Mouse (Mus musculus) granulocyte monocyte progenitor cell, adult 5-6 weeks (primary cell): ENCODE data around the gene Cldn10. TPM values are rescaled to one million over a fixed set of nuclear protein-coding genes. Genes with fewer than 3 reads are reported as not detected.
"Not testable (repeated sequence)": the region's sequence is repeated elsewhere in the genome, so short reads cannot be mapped to it uniquely, and the experiment has no call there.

Experiments used
- ATAC-seq: replicated peaks from 2 replicates; pipeline ENCODE4 v1.8.0; 2016; ENCODE audit warnings: mild to moderate bottlenecking, moderate TSS enrichment, inconsistent platforms; ENCODE audit not compliant: poor library complexity, severe bottlenecking
- total RNA-seq, 2 experiments: library from RNA; stranded (forward) in 1 of 2; stranded (reverse) in 1 of 2; fragments of 200-712, 200-1000 nt in 1 of 2; fragments of >200 nt in 1 of 2; fragmentation: Nextera tagmentation in 1 of 2; gene quantifications; 2 replicates each; pipeline ENCODE4 v1.2.3; 2014 to 2017

Gene Cldn10
- total RNA-seq, 2 experiments from 2014 or later: 0.31 TPM; not detected in 1

DNA sequence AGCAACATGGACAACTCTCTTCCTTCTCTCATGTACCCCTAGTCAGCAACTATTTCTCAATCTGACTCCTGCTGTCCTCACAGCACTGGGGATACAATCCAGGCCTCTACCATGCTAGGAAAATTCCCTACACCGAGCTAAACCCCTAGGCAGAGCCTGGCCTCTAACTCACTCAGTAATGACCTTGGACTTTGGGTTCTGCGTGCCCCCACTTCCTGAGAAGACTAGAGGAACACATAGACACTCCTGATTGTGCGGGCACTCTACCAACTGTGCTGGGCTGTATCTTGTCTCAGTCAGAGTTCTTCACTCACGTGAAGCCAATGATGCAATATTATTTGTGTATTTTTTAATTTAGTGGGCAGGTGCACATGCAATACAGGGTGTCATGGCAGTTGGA is 10.2 kb upstream of the Cldn10 start:
- no peak for ATAC-seq

DNA sequence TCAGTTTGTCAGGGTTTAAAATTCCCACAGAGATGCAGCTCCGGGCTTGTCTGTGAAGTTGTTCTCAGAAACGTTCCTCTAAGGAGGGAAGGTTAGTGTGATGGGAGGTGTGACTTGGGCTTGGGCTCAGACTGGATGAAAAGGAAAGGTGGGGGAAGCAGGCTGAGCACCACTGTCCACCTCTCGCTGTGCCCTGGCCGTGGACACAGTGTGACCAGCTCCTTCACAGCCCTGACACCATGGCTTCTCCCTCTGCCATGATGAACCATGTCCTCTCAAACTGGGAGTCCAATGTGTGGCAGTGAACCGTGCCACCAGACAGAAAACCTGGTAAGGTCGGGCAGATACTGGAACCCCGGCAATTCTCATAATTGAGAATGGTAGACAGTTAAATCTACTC is 6.1 kb upstream of the Cldn10 start:
- no peak for ATAC-seq

DNA sequence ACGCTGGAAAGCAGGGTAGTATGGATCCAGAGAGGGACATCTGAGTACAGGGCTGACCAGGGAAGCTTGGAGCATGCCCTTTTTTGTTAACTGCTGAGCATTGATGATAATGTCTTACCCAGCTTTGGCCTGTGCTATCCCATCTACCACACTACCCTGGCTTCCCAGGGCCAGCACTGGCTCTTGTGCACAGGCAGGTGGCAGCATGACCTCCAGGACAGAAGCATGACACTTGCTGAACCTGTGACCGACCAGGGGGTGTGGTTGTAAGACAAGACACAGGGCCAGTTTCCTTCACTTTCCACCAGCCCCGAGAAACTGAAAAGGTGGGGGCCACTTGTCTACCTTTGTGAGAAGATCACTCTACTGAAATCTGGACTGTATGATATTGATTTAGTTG is 5.5 kb upstream of the Cldn10 start:
- ATAC-seq: peak; percentile 79

DNA sequence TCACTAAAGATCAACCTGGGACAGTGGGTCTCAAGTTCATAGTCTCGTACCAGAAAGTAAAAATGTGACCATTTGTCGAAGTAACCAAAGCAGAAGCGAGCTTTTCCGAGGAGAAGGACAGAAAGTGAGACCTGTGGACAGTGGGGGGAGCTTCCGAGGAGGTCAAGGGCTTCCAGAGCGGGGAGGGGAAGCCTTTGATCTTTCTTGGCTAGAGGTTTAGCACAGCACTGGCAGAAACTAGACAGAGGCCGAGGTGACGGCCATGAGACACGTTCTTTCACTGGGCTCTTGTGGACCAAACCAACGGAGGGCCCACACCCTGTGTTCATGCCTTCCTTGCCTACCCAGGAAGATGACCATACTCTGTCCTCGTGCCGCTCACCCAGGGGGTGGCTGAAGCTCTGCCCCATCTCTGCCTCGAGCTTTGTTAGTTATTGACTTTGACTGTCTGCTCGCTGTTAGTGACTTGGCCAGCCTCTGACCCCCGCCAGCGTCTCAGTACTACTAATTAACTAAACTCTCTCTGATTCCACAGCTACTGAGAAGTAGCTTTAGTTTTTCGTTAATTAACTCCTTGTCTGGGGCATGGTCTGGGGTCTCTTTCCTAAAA is 4.3 kb upstream of the Cldn10 start:
- ATAC-seq: no peak

DNA sequence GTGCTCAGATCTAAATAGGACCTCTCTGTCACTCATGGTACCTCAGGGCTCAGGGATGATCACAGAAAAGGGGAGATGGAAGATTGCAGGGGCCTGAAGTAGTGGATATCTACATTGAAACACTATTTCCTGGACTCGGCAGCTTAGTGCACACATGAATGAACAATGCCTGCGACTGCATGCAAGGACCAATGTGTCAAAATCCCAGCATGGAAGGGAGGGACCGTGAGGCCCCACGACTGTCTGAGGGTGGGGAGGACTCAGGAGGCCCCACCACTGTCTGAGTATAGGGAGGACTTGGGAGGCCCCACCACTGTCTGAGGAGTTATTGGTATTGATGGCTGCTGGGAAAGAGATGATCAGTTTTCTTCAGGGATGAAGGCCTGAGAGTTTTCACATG is 2.5 kb downstream of the Cldn10 start:
- no peak for ATAC-seq

DNA sequence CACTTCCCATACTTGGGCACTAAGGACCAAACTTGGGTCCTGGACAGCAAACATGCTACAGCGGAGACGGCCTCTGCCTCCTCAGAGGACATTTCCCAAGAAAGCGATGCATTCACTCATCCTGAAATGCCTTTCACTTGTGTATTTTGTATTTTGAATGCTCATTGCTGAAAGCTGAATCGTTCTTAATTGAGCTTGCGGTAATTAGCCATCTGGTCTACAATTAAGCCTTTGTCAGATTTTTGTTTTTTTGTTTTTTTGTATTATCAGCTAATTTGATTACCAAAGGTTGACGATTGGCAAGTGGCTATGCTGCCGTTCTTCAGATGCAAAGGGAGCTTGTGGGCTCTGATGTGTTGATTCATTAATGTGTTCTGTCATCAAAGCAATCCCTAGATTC is 5.2 kb downstream of the Cldn10 start:
- no peak for ATAC-seq

DNA sequence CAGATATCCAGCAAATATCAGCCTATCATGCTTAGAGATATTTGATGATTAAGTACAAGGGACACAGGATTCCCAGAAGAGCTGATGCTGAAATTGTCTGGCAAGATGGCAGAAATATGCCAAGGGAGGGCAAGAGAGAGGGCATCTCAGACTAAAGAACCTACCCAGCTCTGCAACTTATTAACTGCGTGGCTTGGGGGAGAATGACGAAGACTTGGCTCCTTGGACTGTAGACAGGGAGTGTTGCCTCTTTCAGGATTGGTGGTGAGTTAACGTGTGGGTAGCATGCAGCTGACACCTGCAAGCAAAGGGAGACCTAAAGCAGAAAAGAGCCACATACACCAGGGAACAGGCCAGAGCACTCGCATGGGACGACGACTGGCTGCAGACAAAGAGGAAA is 5.7 kb downstream of the Cldn10 start:
- no peak for ATAC-seq

DNA sequence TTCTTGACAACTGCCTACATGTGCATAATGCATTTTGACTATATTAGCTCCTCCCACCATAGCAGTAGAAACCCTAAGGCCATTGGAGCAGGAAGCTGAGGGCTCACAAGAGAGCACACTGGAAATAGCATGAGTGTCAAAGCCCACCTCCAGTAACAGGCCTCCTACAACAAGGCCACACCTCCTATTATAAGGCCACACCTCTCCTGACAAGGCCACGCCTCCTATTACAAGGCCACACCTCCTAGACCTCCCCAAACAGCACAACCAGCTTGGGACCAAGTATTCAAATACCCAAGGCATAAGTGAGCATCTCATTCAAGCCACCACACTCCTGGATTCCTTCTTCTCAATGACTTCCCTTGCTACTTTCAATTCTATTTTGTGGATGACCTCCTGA is 6.5 kb downstream of the Cldn10 start:
- ATAC-seq: peak; percentile 22

DNA sequence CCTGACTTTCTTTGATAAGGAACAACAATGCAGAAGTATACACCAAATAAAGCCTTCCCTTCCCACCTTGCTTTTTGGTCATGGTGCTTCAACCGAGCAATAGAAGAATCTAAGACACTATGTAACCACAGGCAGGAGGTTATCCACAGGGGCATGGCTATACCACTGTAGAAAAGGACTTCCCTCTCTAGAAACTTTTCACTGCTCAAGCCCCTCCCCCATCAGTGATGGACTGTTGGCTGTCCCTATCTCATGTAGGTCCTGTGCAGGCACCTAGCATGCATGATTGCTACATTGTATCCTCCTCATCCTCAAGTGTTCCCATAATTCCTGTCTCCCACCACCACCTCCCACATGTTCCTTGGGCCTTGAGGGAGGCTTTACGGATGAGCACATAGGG is 7.2 kb downstream of the Cldn10 start:
- no peak for ATAC-seq

DNA sequence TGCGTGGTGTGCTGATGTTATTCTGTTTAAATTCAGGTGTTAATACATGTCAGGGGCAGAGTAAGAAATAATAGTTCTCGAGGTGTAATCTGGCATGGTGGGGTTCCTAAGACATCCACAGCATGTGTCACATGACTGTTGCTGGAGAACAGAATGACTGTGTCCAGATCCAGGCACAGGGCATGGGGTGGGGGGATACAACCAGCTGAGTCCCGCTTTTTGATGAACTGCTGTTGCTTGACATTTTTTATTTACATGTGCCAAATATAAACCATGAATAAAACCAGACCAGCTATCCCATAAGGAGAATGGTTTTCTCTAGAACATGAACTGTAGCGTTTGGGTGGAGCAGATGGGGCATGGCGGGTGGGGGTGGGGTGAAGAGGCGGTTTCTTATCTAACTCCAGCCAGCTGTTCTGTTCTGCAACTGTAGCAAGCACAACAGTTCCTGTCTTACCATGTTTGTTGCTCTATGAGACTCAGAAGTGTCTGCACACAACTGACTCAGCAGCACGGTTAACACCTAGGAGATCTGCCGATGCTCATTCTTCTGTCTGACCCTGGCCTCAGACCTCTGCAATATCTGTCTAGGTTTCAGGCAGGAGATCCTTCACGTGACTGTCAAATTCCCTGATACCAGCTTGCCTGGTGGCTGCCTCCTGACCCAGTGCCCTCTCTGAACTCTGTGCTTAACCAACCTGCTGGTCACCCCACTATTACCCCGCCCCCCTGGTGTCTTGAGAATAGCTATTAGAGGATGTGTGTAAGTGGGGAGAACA is 8.4 kb downstream of the Cldn10 start:
- ATAC-seq: peak; percentile 47

DNA sequence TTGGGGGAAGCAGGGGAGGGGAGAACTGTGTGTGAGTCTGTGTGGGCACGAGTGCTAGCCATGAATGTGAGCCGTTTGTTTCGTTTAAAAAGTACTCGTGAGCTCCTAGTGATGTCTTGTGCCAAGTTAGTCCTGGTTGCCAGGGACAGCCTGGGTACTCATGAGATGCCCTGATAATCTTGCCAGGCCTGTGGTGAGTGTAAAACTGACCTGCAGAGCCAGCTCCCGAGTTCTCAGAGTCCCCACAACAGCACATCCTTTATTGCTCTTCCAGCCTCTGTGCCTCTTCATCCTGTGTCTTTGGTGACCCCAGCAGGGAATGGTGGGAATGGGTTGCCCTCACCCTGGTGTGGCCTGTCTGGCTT is 9.0 kb downstream of the Cldn10 start:
- no peak for ATAC-seq

DNA sequence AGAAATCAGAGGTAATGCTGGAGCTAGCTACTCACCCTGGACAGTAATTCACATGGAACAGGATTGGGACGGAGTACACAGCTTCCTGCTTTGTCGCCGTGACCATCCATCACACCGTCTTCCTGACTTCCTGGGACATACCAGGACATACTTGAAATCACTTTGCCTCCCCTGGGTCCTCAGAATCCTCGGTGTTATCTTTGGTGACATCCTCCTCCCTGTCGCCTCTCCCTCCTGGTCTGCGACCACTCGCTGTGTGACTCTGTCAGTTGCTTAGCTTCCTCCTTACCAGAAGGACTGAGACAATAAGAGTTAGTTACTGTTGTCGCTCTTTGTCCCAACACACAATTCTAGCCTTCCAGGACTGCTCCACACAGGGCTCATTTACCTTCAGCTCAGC is 9.6 kb downstream of the Cldn10 start:
- ATAC-seq: no peak

DNA sequence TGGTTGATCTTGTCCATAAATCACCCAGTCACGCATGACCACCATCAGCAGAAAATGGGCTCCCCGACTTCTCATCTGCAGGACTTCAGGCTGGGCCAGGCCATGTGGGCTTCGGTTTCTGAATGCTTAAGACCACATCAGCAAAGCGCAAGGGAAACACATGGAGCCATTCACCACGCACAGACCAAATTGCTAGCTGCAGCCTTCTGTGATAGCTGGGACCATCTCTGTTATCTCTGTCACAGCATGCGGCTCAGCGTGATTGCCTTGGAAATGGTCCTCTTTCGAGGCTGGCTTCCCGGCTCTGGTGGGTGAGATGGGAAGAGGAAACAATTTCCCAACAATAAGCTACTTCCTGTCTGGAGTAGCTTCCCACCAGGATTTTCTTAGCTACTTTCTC is 12.2 kb downstream of the Cldn10 start:
- no peak for ATAC-seq

DNA sequence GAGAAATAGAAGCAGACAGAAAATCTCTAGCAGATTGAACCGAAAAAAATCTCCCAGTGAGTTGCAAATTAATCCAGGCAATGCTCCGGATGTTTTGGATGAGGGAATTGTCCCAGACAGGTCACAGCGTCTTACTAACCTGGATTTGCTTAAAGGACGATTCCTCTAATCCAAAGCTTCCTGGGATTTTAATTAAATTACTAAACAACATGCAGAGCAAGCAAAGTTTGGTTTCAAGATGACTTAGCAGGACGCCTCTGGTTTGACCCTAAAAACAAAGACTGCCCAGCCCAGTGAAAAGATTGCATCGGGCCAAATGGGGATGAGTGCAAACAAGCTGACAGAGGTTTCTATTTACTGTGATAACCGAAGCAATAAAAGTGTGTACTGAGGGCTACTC is 16.2 kb downstream of the Cldn10 start:
- ATAC-seq: no peak

DNA sequence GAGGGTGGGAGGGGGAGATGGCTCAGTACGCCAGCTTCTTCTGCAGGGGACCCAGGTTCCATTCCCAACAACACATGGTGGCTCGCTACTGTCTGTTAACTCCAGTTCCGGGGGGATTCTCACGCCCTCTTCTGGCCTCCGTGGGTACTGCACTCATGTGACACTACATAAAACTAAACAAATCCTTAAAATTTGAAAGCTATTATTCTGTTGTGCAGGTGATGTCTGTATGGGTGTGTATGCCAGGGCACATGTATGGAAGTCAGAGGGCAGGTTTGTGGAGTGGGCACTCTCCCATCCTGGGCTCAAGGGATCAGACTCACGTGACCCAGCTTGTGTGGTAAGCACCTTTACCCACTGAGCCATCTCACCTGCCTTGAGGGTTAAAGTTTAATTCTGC is 16.6 kb downstream of the Cldn10 start:
- ATAC-seq: peak; percentile 51

DNA sequence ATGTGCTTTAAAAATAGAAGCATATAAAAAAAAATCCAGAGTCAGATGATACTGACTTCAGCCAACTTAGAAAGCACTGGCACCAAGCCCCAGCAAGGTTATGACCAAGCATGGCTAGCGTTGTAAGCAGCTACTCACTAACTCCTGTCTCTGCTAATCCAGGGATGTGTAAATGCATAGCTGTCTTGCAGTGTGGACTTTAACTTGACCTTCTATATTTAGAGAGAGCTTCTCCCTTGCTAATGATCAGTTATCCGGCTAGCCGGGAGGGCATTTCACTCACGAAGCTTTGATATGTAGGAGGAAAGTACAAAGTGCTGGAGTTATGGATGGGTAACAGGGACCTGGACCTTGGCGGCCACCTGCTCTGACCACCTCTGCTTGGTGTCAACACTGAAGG is 19.9 kb downstream of the Cldn10 start:
- ATAC-seq: no peak

DNA sequence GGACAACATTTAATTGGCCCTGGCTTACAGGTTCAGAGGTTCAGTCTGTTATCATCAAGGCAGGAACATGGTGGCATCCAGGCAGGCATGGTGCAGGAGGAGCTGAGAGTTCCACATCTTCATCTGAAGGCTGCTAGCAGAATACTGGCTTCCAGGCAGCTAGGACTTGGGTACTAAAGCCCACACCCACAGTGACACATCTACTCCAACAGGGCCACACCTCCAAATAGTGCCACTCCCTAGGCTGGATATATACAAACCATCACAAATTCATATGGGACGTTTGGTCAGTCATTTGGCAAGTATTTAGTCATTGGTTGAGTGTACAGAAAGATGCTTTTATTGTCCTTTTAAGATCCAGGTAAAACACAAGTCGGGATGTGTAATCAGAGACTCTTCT is 20.5 kb downstream of the Cldn10 start:
- ATAC-seq: not testable (repeated sequence)

DNA sequence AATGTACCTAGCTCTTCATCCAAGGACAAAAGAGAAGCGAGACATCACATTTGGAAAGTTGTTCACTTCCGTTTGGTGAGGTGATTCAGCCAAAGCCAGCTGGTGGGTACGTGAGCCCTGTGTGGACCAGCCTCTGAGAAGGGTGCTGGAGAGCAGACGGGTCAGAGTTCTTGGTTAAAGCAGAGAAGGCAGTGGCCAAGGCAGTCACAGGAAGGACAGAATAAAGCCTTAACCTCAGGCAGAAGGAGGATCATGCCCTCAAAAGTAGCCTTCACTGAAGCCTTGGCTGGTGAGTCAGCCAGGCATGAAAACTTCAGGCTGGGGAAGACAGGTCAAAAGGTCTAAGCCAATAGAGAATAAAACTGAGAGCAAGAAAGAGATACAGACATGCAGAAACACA is 22.0 kb downstream of the Cldn10 start:
- ATAC-seq: peak; percentile 43

DNA sequence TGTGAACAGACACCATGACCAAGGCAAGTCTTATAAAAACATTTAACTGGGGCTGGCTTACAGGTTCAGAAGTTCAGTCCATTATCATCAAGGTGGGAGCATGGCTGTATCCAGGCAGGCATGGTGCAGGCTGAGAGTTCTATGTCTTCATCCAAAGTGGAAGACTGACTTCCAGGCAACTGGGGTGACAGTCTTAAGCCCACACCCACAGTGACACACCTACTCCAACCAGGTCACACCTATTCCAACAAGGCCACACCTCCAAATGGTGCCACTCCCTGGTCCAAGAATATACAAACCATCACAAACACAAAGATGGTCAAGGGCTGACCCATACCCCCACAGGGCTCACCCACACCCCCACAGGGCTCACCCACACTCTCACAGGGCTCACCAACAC is 23.5 kb downstream of the Cldn10 start:
- ATAC-seq: not testable (repeated sequence)

DNA sequence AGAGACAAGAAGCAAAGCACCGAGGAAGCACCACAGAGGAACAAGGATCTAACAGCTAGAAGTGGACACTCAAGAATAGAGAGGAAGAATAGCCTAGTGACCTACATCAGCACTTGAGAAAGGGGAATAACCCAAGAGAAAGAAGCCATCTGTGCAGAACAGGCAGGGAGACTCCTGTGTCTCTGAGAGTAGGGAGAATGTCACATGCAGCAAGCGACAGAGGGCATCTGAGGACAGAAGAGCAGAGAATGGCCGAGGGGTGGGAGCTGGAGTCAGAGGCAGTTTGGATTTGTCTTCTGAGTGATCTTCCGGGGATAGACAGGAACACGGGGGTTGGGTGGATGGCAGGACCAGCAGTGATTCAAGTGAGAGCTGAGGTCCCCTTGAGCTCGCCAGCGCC is 25.4 kb downstream of the Cldn10 start:
- ATAC-seq: no peak

DNA sequence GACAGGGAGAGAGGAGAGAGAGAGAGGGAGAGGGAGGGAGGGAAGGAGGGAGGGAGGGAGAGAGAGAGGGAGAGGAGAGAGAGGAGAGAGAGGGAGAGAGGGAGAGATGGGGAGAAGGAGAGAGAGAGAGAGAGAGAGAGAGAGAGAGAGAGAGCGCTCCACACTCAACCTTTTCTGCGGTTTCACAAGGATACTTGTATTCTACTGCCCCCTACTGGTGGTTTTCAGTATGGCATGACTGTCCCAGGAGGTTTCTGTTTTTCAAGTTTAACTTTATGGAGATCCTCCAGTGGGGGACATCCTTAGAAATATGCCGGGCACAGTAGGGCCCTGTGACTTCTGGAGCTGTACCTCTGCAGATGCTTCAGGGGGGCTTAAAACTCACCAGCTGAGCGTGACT is 28.8 kb downstream of the Cldn10 start:
- ATAC-seq: peak; percentile 71

DNA sequence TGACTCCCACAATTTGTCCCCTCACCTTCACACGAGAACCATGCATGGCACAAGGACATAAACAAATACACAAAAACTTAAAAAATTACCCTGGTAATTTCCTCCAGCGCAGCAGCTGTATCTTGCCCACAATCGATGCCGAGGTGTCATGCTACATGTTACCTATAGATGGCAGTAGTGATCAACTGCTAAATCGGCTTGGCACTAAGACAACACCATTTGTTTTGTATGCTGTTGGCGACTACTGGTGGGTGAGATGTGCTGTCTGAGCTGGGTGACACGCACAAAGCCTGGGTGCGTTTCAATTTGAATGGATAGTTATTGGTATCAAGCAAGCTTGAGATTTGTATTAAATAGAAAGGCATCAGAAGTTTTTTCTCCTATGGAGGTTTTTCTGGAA is 32.4 kb downstream of the Cldn10 start:
- peak; percentile 94 for ATAC-seq
